Mouse (Mus musculus): ENCODE data around the gene Gzmd.
A peak's percentile ranks its signal among the peaks of the same experiment; 100 is the strongest.
"Not testable (repeated sequence)": the region's sequence is repeated elsewhere in the genome, so short reads cannot be mapped to it uniquely, and the experiment has no call there.

Gene Gzmd

DNA sequence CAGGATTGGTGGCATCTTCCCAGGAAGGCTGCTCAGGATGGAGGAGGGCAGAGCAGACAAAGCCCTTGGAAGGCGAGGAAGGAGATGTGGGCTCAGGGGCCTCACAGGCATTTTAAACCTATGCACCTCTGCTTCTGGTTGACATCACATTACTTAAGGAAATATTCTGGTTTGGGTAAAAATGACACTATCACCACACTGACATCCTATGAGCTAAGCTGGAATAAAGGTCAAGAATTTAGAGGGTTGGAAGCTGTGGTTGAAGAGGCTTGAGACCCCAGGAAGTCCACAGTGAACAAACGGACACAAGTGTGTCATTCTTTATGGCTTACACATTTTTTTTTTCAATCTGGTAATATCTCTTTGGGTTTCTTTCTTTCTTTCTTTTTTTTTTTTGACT is at the start of gene Gzmd:
TSS of gene Gzmd (minus strand) at position 101 of the 400 bp plus-strand sequence.
- DNase-seq, result not testable (repeated sequence)

DNA sequence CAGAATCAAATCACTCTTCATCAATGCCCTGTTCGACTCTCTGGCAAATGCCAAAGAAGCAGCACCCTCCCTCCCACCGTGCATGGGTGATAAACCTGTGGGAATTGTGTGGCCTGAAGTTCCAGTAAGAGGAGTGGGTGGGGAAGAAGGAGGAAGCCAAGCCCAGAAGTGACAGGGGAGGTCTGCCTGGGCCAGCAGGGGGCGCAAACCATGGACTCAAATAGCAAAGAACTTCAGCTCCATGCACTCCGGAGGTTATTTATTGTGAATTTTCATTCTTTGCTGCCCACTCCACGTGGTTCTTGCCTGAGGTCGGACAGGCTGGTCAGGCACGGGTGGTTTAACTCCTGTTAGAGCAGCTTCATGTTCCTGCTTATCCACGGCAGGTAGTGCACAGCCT is 45.2 kb upstream of the Gzmd start:
- DNase-seq, result peak; percentile 35

DNA sequence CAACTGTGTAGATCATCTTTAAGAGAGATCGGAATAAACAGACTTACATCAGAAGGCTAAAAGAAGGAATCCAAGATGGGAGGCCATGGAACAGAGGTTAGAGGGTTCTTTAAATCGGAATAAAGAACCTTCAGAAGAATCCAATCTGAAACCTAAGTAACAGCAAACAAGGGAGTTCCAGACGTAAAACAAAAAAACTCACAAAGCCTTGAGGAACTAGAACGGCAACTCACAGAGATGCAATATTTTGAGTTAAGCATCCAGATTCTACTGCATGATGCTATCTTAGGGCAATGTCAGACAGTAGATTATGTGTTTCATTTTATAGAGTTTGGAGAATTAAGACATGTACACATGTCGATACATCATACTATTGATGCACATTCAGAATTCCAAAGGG is 42.1 kb upstream of the Gzmd start, which contains the start of gene Gzmn:
TSS of gene Gzmn (minus strand) at position 101 of the 400 bp plus-strand sequence.
- DNase-seq, result no peak

DNA sequence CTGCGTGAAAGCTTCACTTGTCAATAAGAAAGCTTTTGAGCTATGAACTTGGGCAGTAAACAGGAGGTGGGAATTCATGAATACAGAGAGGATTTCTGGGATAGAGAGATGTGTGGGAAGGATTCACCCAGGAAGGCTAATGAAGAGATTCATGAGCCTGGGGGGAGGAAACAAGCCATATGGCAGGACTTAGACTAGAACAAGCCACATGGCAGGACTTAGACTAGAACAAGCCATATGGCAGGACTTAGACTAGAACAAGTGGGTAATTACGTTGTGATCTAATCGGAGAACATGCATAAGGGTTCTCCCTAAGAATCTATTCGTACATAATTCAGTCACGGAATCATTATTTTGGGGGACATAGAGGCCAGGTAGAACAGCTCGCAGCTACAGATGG is 41.0 kb upstream of the Gzmd start:
- no peak for DNase-seq

DNA sequence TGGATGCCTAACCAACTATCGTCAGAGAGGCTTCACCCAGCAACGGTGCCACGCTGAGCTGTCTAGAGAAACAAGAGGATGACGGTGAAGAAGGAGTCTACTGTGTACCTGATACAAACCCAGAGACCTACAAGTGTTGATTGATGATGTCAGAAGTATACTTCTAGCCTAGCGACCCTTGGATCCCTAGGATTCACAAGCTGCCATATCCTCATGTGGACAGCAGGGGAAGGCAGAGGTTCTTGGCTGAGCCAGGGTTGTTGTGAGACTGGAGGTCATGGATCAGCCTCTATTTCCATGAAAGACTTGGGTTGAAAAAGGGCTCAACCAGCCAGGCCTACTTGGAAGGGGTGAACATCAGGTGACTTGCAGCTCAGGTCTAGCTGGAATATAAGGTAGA is 40.3 kb upstream of the Gzmd start:
- DNase-seq, result no peak

DNA sequence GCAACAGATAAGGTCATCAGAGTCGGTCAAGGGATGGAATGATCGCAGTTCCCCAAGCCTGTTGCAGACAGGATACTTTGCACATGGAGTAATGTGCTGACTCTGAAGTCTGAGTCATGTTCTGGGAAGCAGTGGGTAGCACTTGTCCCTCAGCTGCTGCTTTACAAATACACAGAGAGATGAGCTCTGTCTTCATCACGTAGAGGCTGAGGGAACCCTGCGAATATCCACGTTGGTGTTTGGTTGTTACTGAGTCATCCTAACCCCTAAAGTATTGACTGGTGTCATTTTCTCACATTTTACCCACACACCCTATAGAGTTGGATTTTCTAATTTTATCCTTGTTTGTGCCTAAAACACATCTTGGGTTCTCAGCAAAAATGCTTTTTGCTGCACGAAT is 35.6 kb upstream of the Gzmd start:
- DNase-seq, result no peak

GRCm38 (mm10) chr14:56162109-56162508 is 29.7 kb upstream of the Gzmd start:
- no peak for DNase-seq

- DNase-seq, result not testable (repeated sequence)
Observed at GRCm38 (mm10) chr14:56159479-56159878, 27.1 kb upstream of the Gzmd start, which contains the start of gene Gzmg. TSS of gene Gzmg (minus strand) at chr14:56159579.

GRCm38 (mm10) chr14:56155340-56155739 is 22.9 kb upstream of the Gzmd start:
- no peak for DNase-seq

DNA sequence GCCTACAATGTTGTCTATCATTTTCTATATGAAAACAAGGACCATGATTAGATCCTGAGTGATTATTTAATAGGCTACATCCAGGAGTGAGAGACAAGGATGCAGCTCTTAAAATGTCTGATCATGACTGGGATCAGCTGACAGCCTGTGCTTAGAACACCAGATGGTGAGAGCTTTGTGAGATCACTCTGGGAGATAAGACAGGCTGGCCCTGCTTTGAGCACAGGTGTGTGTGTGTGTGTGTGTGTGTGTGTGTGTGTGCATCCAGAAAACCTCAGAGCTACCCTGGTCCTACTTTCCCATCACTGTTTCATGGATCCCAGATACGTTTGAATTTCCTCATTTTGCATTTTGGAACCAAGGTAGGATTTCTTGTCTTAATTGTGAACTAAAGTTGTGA is 1.3 kb upstream of the Gzmd start:
- DNase-seq, result not testable (repeated sequence)

GRCm38 (mm10) chr14:56128341-56128740 is 4.1 kb downstream of the Gzmd start:
- DNase-seq, result no peak

- no peak for DNase-seq
Observed at GRCm38 (mm10) chr14:56123516-56123915, 8.9 kb downstream of the Gzmd start.

DNA sequence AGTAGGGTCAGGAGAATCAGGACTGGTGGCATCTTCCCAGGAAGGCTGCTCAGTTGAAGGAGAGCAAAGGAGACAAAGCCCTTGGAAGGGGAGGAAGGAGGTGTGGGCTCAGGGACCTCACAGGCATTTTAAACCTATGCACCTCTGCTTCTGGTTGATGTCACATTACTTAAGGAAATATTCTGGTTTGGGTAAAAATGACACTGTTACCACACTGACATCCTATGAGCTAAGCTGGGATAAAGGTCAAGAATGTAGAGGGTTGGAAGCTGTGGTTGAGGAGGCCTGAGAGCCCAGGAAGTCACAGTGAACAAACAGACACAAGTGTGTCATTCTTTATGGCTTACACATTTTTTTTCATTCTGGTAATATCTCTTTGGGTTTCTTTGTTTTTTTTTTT is 11.9 kb downstream of the Gzmd start, which contains the start of gene Gzme:
TSS of gene Gzme (minus strand) at position 101 of the 400 bp plus-strand sequence.
- DNase-seq, result no peak

DNA sequence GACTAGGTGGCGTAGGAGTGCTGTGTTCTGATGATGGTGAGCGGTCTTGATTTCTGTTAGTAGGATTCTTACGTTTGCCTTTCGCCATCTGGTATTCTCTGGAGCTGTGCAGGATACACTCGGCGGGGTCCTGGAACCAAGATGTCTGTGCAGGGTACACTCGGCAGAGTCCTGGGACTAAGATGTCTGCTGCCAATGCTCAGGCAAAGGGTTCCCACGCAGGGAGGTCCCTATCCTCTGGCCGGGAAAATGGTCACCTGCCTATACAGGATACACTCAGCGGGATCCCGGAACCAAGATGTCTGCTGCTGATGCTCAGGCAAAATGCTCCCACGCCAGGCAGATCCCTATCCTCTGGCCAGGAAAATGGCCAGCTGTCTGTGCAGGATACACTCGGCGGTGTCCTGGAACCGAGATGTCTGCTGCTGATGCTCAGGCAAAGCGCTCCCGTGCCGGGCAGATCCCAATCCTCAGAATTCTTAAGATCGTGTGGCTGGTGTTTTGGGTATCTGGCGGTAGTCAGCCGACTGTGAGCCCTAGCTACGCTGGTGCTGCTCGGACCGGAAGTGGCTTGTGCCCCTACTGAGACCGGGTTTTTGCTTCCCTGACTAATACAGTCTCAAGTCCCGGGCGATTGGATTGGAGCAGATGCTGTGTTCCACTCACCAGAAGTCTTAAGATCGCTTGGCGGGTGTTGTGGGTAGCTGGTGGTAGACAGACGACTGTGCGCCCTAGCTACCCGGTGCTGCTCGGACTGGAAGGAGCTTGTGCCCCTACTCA is 16.7 kb downstream of the Gzmd start:
- not testable (repeated sequence) for DNase-seq

GRCm38 (mm10) chr14:56105447-56106180 is 26.8 kb downstream of the Gzmd start:
- no peak for DNase-seq

GRCm38 (mm10) chr14:56105016-56105415 is 27.4 kb downstream of the Gzmd start:
- no peak for DNase-seq

GRCm38 (mm10) chr14:56103452-56103851 is 29.0 kb downstream of the Gzmd start:
- no peak for DNase-seq

DNA sequence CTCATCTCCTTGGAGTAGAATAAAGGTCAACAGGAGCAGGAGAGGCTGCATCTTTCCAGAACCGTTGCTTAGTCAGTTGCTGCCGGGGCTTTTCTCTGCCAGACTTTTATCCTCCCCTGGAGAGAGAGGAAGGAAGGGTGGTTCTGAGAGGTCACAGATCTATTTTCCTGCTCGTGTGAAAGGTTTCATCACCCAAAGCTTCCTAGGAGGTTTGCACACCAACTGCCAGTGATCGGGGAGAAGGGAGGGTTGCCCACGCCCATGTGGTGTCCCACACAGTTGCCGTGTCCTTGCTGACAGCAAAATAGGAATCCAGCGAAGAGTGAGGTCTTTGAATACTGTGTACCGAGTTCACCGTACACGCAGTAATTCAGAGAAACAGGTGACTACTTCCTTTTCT is 30.0 kb downstream of the Gzmd start, which contains the start of gene Ctsg:
TSS of gene Ctsg (minus strand) at position 189 of the 400 bp plus-strand sequence.
- DNase-seq, result no peak

GRCm38 (mm10) chr14:56098940-56099339 is 33.5 kb downstream of the Gzmd start:
- no peak for DNase-seq

GRCm38 (mm10) chr14:56097597-56097996 is 34.8 kb downstream of the Gzmd start:
- DNase-seq, result no peak

DNA sequence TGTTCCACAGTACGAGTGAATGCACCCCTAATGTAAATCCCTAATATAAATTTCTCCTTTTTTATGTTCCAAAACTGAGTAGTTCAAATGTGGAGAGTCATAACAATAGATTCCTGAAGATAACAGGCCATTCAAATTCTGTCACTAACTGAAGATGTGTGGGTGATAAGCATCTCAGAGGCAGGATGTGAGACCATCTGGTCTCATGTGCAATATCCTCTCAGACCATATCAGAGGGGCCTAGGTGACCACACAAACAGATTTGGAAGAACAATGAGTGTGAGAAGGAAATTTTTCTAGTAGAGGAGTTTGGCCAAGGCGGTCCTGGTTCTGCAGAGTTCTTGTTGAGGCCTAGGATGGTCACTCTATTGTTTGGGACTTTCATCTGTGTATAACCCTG is 39.1 kb downstream of the Gzmd start:
- no peak for DNase-seq

GRCm38 (mm10) chr14:56086711-56087110 is 45.7 kb downstream of the Gzmd start:
- DNase-seq, result no peak

DNA sequence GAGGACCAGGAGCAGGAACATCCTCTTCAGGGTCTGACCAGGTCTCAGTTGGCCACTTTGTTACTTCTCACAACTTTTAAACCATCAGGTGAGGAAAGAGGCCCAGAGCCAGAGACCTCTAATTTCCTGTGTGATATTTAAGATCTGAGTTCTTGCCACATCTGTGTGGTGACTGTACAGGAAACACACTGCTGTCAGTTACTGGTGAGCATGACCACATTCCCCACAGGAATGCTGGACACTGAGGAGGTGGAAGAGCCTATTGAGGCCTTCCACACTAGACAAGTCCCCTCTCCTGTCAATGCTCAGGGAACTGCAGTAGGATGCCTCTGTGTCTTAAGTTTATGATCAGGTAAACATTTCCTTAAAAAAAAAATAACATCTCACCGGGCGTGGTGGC is 47.2 kb downstream of the Gzmd start, which contains the start of gene Mcpt8:
TSS of gene Mcpt8 (minus strand) at position 107 of the 400 bp plus-strand sequence.
- DNase-seq, result no peak

GRCm38 (mm10) chr14:56082016-56082415 is 50.4 kb downstream of the Gzmd start:
- no peak for DNase-seq
